Mouse (Mus musculus): ENCODE measurements around the gene Hist2h2ac. TPM values are rescaled to one million over a fixed set of nuclear protein-coding genes. Genes with fewer than 3 reads are reported as not detected.
A peak's percentile ranks its signal among the peaks of the same experiment; 100 is the strongest.
"Not testable (repeated sequence)": the region's sequence is repeated elsewhere in the genome, so short reads cannot be mapped to it uniquely, and the experiment has no call there.

Gene Hist2h2ac
- total RNA-seq, 2 experiments from 2014 or later: 30.5 to 34.4 TPM

DNA sequence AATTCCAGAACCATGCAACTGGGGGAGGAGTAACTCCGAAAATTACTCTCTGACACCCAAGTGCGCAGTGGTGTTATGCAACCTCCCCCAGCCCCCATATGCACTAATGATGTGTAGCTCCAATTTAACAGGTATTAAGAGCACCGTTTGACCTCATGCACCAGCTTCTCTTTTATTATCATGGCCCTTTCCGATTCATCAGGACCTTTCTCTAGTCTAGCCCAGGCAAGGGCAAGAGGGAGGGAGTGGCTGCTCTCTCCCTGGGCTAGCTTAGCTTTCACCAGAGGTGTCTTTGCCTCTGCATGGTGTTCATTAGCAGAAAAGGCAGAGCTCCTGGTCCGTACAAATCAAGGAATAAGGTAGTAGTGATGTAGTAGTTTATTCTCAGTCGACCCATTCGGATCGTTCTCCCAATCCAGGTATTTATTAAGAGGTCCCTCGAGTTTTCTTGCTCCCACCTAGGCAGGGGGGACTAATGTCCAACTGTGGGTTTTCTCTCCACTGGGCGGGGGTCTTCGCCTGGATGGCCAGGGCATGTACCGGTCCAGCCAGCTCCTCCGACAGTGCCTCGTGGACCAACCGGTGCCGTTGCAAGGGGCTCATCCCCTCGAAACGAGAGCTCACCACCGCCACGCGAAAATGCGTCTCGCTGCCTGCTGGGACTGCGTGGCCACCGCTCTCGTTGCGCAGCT lies 24.1 kb downstream of the Hist2h2ac start:
- intact Hi-C loops (cut with DNase I): no loop called here

DNA sequence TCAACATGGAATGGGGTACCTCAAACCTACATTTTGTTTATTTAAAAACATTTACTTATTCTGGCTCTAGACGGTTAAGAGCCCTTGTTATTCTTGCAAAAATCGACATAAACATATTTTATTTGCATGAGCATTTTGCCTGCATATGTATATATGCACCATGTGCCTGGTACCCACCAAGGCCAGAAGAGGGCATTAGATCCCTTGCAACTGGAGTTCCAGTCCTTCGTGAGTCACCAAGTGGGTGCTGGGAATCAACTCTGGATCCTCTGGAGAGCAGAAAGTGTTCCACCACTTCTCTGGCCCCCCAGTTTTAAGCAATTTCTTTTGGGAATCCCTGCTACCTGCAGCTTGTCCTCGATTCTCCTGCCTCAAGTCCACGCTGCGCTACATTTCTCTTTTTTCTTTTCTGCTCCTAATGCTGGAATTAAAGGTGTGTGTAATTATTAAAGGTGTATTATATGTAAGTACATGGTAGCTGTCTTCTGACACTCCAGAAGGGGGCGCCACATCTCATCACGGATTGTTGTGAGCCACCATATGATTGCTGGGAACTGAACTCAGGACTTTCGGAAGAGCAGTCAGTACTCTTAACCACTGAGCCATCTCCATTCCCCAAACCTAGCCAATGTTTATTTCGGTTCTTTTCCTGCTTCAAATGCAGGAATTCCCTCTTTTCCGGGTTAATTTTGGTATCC lies 24.9 kb downstream of the Hist2h2ac start:
- intact Hi-C loops (cut with DNase I): no loop called here
- no peak for DNase-seq (ENCODE audit: low spot score)

More for the DNA sequence above, 24.1 kb downstream of the Hist2h2ac start:
- no peak for DNase-seq (ENCODE audit: low spot score)

DNA sequence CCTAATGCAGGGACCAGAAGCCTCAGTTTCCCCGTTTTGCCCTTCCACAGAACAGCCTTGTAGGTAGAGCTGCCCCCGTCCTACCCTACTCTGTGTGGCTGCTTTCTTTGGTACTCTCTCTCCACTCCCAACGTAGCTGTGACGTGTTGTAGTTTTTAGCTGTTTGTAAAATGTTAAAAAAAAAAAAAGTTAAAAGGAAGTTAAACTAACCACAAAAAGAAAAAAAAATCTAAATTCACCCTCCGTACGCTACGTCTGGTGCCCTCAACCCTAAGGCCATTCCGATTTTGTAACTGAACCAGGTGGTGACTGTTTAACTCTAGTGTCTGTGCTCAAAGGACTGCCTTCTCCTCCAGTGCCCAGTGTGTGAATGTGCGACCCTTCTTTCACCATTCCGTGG lies 25.7 kb downstream of the Hist2h2ac start:
- intact Hi-C loops (cut with DNase I): no loop called here
- DNase-seq (ENCODE audit: low spot score): no peak

DNA sequence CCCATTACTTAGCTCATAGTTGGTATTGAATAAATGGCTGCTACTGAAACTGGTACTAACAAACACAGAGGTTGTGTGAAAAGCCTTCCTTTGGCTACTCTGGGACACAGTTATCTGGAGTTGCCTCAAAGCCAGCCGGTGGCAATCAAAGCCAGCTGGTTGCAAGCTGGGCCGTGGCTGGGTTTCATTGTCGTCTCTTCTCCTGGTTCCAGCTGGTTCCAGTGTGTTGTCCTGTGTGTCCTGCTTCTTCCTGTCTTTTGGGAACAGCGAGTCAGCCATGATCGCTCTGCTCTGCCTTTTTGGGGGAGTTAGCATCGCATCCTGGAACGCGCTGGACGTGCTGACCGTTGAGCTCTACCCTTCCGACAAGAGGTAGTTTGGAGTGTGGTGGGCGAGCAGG lies 27.7 kb downstream of the Hist2h2ac start:
- intact Hi-C loops (cut with DNase I): no loop called here
- DNase-seq (ENCODE audit: low spot score): no peak

DNA sequence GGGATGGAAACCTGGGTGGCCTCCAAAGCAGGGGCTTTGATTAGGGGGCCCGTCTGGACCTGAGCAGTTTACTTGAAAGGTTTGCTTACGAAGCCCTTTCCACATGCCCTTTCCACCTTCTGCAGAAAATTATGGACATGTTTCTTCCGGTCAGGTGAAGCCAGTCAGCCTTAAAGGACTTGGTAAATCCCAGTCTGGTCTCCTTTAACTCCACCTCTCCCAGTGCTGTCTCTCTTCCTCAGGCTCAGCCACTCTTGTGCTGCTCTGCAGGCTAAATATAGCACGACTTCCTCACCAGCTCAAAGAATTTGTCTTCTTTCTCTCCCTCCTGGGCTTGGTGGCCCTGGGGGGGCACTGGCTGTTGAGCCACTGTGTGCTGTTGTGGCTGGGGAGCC lies 38.3 kb downstream of the Hist2h2ac start:
- no peak for DNase-seq (ENCODE audit: low spot score)
- intact Hi-C loops (cut with DNase I): no loop called here

DNA sequence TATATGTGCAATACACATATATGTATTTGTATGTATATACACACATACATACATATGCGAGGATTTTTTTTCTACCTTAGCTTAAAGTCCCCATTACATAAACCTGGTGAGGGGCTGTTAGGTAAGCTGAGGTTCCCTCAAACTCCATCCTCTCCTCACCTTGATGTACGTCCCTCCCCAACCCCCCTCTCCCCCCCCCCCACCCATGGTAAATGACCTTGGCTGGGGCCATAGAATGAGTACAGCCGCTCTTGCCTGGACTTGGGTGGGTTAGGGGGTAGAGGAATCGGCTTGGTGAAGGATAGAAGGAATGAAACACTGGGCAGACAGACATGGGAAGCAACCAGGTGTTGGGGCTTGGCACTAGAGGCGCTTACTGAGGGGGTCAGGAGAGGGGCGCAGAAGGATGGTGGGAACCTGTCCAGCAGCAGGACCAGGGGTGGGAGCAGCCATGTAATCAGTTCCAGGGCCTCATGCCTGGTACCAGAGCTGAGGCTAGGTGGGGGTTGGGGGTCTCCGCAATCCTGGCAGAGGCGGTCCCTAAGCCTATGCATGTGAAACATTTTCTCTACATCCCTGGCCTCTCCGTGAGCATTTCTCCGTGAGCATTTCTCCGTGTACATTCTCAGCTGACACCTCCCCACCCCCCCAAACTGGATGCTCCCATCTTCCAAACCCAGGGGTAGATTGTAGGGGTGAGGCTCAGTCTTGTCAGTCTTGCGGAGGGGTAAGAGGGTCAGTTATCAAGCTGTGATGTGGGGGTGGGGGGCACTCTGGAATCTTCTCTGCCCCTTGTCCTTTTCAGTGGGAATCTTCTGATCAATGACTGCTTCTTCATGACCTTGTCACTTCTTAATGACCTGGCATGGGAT lies 38.9 kb downstream of the Hist2h2ac start:
- intact Hi-C loops (cut with DNase I): no loop called here
- no peak for DNase-seq (ENCODE audit: low spot score)

DNA sequence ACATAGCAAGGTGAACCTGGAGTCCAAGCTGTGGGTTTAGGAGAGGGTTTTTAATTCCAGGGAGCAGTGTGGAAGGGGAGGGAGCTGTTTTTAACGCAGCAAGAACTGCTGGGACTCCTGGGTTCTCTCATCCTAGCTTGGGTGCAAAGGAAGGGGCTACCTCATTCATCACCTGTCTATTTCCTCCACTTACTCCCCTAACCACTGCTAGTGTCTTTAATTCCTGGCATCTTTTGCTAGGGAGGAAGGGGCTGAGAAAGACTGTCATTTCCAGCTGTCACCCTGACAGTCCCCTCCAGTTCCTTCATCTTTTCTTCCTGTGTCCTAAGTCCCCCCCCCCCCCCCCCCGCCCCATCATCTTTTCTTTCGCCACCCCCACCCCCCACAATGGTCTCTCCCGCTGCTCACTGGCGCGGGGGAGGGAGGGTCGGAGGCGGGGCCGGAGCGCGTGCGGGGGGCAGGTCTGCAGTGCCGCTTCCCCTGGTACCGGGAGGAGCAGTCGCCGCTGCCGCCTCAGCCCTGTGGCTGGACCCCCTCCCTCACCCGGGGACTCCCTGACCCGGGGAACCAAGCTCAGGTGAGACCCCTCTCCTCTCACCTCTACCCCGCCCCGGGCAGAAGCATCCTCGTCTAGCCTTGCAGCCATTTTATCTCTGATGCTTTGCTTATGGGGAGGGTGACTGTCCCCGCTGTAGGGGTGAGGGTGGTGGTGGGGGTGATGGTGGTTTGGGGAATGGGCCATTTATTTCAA lies 39.8 kb downstream of the Hist2h2ac start, which contains the start of gene Sv2a:
Gene Sv2a (plus strand): TSS at position 425 of the 751 bp plus-strand sequence.
- intact Hi-C loops (cut with DNase I): no loop called here
- peak; percentile 16 for DNase-seq (ENCODE audit: low spot score)

DNA sequence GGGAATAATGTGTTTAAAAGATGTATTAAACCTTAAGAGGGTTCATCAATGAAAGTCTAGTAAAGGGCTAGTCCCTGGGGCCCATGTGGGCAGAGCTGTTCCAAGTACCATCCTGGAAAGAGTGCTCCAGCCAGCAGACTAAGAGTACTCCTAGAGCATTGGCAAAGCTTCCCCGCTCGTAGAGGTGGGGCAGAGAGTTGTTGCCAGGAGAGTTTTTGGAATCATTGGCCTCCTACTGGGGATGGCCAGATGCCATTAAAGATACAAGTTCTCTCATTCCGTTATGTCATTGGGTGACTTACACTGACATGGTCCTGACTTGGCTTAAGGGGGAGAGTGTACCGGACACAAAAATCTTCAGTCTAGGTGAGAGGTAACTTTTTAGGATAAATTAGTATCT lies 41.1 kb downstream of the Hist2h2ac start:
- peak; percentile 33 for DNase-seq (ENCODE audit: low spot score)
- intact Hi-C loops (cut with DNase I): no loop called here

DNA sequence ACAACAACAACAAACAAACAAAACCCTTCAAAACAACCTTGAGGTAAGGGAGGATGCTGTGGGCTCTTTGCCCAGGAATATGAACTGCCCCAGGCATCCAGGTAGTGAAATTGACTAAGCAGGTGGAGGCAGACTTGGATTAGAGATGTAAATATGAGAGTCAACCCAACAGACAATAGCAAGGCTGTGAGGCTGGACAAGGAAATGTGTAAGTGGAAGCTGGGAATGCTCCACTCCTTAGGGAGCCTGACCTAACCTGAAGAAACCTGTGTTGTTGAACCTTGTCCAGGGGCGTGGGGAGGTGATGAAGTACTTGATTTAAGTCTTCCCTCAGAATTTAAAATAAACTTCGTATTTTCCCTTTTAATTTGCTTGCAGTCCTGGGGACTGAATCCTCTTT lies 41.8 kb downstream of the Hist2h2ac start:
- intact Hi-C loops (cut with DNase I): no loop called here
- no peak for DNase-seq (ENCODE audit: low spot score)

DNA sequence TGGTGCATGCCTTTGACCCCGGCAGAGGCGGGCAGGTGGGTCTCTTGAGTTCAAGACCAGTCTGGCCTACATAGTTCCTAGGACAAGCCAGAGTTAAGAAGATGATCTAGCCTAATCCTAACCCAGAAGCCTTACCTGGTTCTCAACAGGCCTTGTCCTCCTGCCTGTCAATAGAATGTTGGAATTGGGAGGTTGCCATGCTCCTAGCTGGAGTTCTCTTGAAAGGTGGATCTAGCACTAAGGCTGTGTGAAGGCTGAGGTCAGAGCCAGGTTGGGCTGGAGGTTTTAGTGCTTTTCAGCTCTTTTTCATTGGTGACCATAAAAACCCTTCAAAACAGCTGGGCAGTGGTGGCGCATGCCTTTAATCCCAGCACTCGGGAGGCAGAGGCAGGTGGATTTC lies 42.3 kb downstream of the Hist2h2ac start:
- intact Hi-C loops (cut with DNase I): no loop called here
- no peak for DNase-seq (ENCODE audit: low spot score)

DNA sequence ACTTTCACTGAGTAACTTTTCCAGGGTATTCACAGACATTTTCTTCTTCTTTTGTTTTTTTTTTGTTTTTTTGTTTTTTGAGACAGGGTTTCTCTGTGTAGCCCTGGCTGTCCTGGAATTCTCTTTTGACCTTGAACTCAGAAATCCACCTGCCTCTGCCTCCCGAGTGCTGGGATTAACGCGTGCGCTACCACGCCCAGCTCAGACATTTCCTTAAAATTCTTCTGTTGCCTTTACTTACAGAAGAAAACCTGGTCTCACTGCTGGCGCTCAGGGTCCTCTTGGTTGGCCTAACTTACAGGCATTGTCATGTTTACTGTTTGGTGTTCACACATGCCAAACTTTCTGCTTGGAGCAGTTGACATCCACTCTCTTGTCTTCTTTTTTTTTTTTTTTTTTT lies 45.4 kb downstream of the Hist2h2ac start:
- no peak for DNase-seq (ENCODE audit: low spot score)
- intact Hi-C loops (cut with DNase I): no loop called here

DNA sequence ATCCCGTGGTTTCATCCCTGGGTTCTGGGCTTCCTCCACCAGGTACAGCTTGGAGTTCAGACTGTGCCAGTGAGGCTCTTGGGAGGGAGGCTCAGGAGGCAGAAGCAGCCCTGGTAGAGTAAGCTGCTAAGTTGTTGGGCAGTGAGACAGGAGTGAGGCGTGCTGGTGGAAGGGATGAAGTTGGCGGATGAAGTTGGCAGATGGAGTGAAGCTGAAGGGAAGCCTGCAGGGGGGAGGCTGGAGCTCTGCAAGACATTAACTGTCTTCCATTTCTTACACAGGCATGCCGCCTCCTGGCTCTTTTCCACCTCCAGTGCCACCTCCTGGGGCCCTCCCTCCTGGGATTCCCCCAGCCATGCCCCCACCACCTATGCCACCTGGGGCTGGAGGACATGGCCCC lies 46.6 kb downstream of the Hist2h2ac start:
- intact Hi-C loops (cut with DNase I); DNase-seq (ENCODE audit: low spot score): not testable (repeated sequence)

DNA sequence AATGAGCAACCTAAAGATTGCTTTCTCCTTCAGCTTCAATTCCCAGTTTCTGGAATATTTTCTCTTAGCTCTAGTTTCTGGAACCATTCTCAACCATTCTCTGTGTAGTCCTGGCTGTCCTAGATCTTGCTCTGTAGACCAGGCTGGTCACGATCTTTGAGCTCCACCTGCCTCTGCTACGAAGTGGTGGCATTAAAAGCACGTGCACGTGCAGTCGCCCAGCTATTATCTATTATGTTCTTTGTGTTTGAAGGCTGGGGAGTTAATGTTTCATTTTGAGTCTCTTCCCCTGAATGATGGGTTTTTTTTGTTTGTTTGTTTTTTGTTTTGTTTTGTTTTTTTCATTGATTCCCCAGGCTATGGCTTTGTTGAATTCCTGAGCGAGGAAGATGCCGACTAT lies 47.5 kb downstream of the Hist2h2ac start:
- intact Hi-C loops (cut with DNase I): no loop called here

DNA sequence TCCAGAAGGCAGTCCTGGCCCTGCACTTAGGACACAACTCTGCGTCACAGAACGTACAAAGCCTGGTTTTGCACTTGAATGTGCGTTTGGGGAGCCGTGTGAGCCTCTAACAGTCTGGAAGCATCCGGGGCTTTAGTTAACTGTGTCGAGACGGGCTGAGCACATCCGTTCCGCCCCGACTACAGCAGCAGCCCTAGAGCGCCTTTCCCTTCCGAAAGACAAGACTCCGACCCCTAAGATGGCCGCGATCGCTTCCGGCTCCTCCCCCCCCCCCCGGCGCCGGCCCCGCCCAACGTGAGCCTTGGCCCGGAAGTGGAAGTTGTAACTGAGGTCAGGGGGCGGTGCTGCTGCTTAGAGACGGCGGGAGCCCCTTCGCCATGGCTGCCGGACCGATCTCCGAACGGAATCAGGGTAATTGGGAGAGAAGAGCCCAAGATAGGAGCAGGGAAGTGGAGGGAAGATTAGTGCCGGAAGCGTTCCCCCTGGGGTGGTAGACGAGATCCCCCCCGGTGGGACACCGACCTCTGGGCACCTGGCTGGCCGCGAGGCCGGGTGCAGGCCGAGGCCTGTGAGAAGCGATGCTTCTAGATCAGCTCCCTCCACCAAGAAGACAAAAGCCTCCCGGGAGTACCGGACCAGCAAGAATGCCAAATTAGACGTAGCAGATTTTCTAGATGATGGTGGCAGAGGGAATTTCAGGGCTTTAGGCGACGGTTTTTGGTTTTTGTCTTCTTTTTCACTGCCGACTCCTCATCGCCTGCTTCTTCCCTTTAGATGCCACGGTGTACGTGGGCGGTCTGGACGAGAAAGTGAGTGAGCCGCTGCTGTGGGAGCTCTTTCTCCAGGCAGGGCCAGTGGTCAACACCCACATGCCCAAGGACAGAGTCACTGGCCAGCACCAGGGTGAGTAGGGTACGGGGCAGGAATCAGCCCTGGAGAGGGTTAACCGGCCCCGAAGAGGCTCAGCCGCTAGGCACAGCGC lies 48.2 kb downstream of the Hist2h2ac start, which contains the start of gene Sf3b4:
Gene Sf3b4 (plus strand): TSS at position 136 of the 982 bp plus-strand sequence.
- intact Hi-C loops (cut with DNase I): no loop called here
- peak; percentile 77 for DNase-seq (ENCODE audit: low spot score)

More for the DNA sequence above, 47.5 kb downstream of the Hist2h2ac start:
- no peak for DNase-seq (ENCODE audit: low spot score)

DNA sequence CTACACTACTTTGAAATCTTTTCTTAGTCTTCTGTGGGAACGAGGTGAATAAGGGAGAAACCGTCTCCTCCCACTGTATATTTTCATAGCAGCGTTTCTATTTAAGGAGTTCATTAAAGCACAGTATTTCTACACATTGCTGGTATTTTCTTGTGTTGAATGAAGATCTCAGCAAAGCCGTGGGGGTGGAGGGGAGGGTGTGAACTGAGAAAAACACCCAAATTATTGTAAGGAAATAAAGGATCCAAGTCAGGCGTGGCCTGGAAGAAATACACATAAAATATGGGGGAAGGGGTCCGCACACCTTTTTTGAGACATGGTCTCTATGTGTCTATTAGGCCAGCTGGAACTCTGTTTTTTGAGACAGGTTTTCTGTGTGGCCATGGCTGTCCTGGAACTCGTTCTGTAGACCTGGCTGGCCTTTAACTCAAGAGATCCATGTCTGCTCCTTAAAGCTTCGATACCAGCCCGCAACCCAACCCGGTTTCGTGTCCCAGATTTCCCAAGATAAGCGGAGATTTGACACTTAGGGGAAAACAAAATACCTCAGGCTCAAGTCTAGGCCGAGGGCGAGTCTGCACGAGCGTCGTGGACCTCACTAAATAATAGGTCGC lies 49.0 kb downstream of the Hist2h2ac start:
- DNase-seq (ENCODE audit: low spot score): no peak
- intact Hi-C loops (cut with DNase I): loop anchor here (2.0 kb wide), 1 partner anchor 47 kb away; the partner anchor contains the start of genes Bola1 and Hist2h2ab

DNA sequence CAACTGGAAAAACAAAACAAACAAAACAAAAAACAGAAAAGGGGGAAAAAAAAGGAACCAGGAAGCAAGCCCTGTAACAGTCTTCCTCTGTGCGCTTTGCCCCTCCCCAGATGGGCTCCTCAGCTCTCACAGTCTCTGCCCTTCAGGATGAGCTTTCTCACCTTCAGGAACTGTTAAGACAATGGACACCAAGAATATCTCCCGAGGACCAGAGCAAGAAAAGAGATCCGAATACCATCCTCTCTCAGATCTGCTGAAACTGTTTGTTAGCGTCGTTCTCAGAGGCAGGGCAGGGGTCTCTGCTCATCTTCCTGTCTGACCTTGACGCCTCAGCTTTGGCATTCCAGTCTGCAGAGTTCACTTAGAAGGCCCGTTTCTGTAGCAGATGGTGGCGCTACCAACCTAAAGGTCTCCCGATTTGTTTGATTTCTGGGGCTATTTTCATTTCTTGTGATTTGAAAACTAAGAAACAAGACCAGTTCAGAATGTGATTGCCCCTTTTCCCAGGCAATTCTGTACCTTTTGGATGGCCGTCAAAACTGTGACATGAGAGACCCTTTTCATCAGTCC lies 49.6 kb downstream of the Hist2h2ac start:
- DNase-seq (ENCODE audit: low spot score): no peak

More for the DNA sequence above, 49.6 kb downstream of the Hist2h2ac start:
- intact Hi-C loops (cut with DNase I): loop anchor here (2.0 kb wide), 1 partner anchor 48 kb away; the partner anchor contains the start of genes Bola1 and Hist2h2ab
